Mouse (Mus musculus) megakaryocyte-erythroid progenitor cell, adult 5 weeks (primary cell): ENCODE results near the gene Sh3glb1. TPM values are rescaled to one million over a fixed set of nuclear protein-coding genes. Genes with fewer than 3 reads are reported as not detected.

Source experiments
- polyA plus RNA-seq: library from polyadenylated mRNA; stranded (reverse); fragments of >175 nt; gene quantifications from 2 replicates; pipeline ENCODE4 v1.2.3, GENCODE M21; 2012

The Sh3glb1 gene
- polyA plus RNA-seq, result 26.2 and 35.3 TPM in 2 replicates

DNA sequence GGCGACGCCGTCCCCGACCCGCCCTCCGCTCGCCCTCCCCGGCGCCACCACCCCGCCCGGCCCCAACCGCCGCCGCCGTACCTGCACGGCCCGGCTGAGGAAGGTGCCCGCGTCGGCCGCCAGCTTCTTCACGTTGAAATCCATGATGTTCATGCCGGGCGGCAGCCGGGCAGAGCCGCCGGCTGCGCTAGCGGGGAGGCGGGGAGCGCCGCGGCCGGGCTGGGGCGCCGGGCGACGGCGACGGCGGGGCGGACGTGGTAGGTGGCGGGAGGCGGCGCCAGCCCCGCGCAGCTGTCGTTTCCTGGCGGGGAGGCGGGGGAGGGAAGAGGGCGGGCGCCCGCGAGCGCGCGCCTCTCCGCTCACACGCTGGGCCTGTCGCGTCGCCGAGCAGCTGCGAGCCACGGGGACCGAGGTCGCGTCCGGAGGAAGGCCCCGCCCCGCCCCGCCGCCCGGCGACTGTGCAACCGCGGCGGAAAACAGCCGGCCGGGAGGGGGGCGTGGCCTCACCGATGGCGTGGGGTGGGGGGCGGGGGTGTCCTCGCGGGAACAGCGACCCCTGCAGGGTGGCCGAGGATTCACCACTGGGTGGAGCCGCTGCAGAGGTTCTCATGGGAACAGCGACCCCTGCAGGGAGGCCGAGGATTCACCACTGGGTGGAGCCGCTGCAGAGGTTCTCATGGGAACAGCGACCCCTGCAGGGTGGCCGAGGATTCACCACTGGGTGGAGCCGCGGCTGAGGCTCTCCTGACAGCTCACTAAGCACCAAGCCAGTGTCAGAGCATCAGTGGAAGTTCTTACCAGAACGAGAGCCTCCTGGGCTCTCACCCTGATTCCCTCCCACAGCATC lies at the start of gene Sh3glb1:
TSS of gene Sh3glb1 (minus strand) at position 435 of the 847 bp plus-strand sequence.

DNA sequence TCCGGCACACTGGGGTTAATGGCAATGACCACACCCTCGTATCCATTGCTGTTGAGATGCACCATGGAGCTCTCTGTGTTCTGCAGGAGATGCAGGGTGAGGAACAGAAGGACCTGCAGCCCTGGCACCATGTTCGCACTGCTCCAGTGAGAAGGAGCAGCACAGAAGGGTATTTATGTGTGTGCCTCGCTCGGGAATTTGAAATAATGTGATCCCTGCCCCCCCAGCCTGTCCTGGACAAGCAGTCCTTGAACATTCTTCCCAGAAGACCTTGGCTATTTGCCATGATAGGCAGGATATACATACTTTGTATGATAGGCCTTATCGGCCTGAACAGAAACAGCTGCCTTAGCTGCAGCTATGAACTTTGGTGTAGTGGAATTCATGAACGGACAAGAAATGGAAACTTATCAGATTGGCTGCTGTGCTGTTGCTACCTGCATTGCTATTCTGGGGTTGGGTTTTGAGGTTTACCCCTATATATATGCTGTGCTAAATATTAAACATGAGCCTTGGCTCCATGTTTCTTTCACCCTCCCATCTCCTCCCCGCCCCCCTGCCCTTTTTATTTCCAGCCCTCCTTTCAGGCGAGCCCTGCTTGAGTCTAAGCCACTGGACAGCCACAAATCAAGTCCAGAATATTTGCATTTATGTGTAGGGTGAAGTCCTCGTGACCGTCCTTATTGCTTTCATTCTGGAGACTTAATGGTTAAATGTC lies 40.6 kb upstream of the Sh3glb1 start, which contains the start of gene Clca3a1:
TSS of gene Clca3a1 (minus strand) at position 386 of the 718 bp plus-strand sequence.

Other genes with a start within 250 kb of the Sh3glb1 start
- gene Hs2st1, start 150.2 kb downstream of the Sh3glb1 start, polyA plus RNA-seq, result 2.2 and 4.7 TPM in 2 replicates
- 30.9 and 32.8 TPM in 2 replicates for gene Selenof, start 150.0 kb downstream of the Sh3glb1 start, polyA plus RNA-seq
- gene Clca3a1, start 40.6 kb upstream of the Sh3glb1 start, polyA plus RNA-seq, result 0.33 and 0.39 TPM in 2 replicates
- not detected in 2 replicates for gene Clca3a2, start 99.2 kb upstream of the Sh3glb1 start, polyA plus RNA-seq
- not detected in 2 replicates for gene Clca3b, start 129.0 kb upstream of the Sh3glb1 start, polyA plus RNA-seq
- gene Clca4b, start 212.2 kb upstream of the Sh3glb1 start, polyA plus RNA-seq, result not detected in 2 replicates